Mouse (Mus musculus): ENCODE results near the gene Cdc42ep1.

Cdc42ep1 gene

GRCm38 (mm10) chr15:78880432-78880831 lies 38.0 kb downstream of the Cdc42ep1 start:
- DNase-seq, result no peak

GRCm38 (mm10) chr15:78881828-78882227 lies 39.4 kb downstream of the Cdc42ep1 start:
- DNase-seq, result no peak

GRCm38 (mm10) chr15:78889401-78889853 lies 47.0 kb downstream of the Cdc42ep1 start:
- DNase-seq, result no peak

- DNase-seq, result no peak
Measured at GRCm38 (mm10) chr15:78892440-78892839, 50.0 kb downstream of the Cdc42ep1 start.

- DNase-seq, result no peak
Measured at GRCm38 (mm10) chr15:78894726-78895125, 52.3 kb downstream of the Cdc42ep1 start.

GRCm38 (mm10) chr15:78895741-78896140 lies 53.3 kb downstream of the Cdc42ep1 start:
- no peak for DNase-seq

GRCm38 (mm10) chr15:78896149-78896548 lies 53.7 kb downstream of the Cdc42ep1 start:
- DNase-seq, result no peak

GRCm38 (mm10) chr15:78897488-78897887 lies 55.1 kb downstream of the Cdc42ep1 start:
- no peak for DNase-seq

GRCm38 (mm10) chr15:78898507-78899001 lies 56.1 kb downstream of the Cdc42ep1 start:
- no peak for DNase-seq

- DNase-seq, result no peak
Measured at GRCm38 (mm10) chr15:78899409-78899739, 57.0 kb downstream of the Cdc42ep1 start, which contains the start of gene Gm49510. Gene Gm49510, plus strand, starts transcription at chr15:78899667.

GRCm38 (mm10) chr15:78899740-78900584 lies 57.5 kb downstream of the Cdc42ep1 start, which contains the start of gene Sh3bp1:
Gene Sh3bp1, plus strand, starts transcription at chr15:78899768.
- DNase-seq, result no peak

Measured in kidney, adult 11 months (tissue).